Mouse (Mus musculus): ENCODE results near the gene Cox7a2l. TPM values are rescaled to one million over a fixed set of nuclear protein-coding genes. Genes with fewer than 3 reads are reported as not detected.

Gene Cox7a2l
- 100 to 1,000 TPM; 241 to 253 TPM for total RNA-seq (2021)
- long read RNA-seq, experiment 1, transcript Cox7a2l-201 (3 exons, 1,076 nt), result major isoform, 103 of 117 reads
- long read RNA-seq, experiment 1, partial matches to known transcripts, result 0 of 117 reads
- long read RNA-seq, experiment 1, other reads (novel, unspliced or antisense), result 11 of 117 reads
- long read RNA-seq, experiment 2, transcript Cox7a2l-201 (3 exons, 1,076 nt), result major isoform, 107 of 172 reads
- long read RNA-seq, experiment 2, partial matches to known transcripts, result 0 of 172 reads
- long read RNA-seq, experiment 2, other reads (novel, unspliced or antisense), result 63 of 172 reads

GRCm38 (mm10) chr17:83517280-83518015 is at the start of gene Cox7a2l:
Gene Cox7a2l, minus strand, starts transcription at chr17:83517330.
- no peak for DNase-seq (ENCODE audit: low spot score in 2 of 2)

- DNase-seq (ENCODE audit: low spot score in 2 of 2), result no peak
Observed at GRCm38 (mm10) chr17:83565506-83565905, 48.4 kb upstream of the Cox7a2l start.

GRCm38 (mm10) chr17:83564119-83564820 is 47.1 kb upstream of the Cox7a2l start:
- DNase-seq (ENCODE audit: low spot score in 2 of 2), result no peak

- peak in 1 of 2 experiments; percentile 37 for DNase-seq (ENCODE audit: low spot score in 2 of 2)
Observed at GRCm38 (mm10) chr17:83563703-83564111, 46.6 kb upstream of the Cox7a2l start.

GRCm38 (mm10) chr17:83562153-83563010 is 45.3 kb upstream of the Cox7a2l start:
- no peak for DNase-seq (ENCODE audit: low spot score in 2 of 2)

GRCm38 (mm10) chr17:83559081-83559480 is 42.0 kb upstream of the Cox7a2l start:
- DNase-seq (ENCODE audit: low spot score in 2 of 2), result no peak

- DNase-seq (ENCODE audit: low spot score in 2 of 2), result no peak
Observed at GRCm38 (mm10) chr17:83555836-83556235, 38.7 kb upstream of the Cox7a2l start.

GRCm38 (mm10) chr17:83554997-83555396 is 37.9 kb upstream of the Cox7a2l start:
- no peak for DNase-seq (ENCODE audit: low spot score in 2 of 2)

GRCm38 (mm10) chr17:83548501-83549233 is 31.5 kb upstream of the Cox7a2l start:
- no peak for DNase-seq (ENCODE audit: low spot score in 2 of 2)

- no peak for DNase-seq (ENCODE audit: low spot score in 2 of 2)
Observed at GRCm38 (mm10) chr17:83547145-83547544, 30.0 kb upstream of the Cox7a2l start.

- DNase-seq (ENCODE audit: low spot score in 2 of 2), result no peak
Observed at GRCm38 (mm10) chr17:83545756-83546742, 28.9 kb upstream of the Cox7a2l start.

GRCm38 (mm10) chr17:83545259-83545658 is 28.1 kb upstream of the Cox7a2l start:
- DNase-seq (ENCODE audit: low spot score in 2 of 2), result no peak

- no peak for DNase-seq (ENCODE audit: low spot score in 2 of 2)
Observed at GRCm38 (mm10) chr17:83542424-83542823, 25.3 kb upstream of the Cox7a2l start.

- no peak for DNase-seq (ENCODE audit: low spot score in 2 of 2)
Observed at GRCm38 (mm10) chr17:83539262-83540037, 22.3 kb upstream of the Cox7a2l start.

GRCm38 (mm10) chr17:83538694-83539093 is 21.6 kb upstream of the Cox7a2l start:
- no peak for DNase-seq (ENCODE audit: low spot score in 2 of 2)

- no peak for DNase-seq (ENCODE audit: low spot score in 2 of 2)
Observed at GRCm38 (mm10) chr17:83538141-83538540, 21.0 kb upstream of the Cox7a2l start.

- no peak for DNase-seq (ENCODE audit: low spot score in 2 of 2)
Observed at GRCm38 (mm10) chr17:83533150-83533549, 16.0 kb upstream of the Cox7a2l start.
